Mouse (Mus musculus): ENCODE data around the gene Zbp1. TPM values are rescaled to one million over a fixed set of nuclear protein-coding genes. Genes with fewer than 3 reads are reported as not detected.

Zbp1 gene
- polyA plus RNA-seq, 1 experiment = 7.8 TPM

- peaks cover 41% of the 10 kb centered on the region for H3K4me1 ChIP-seq (ENCODE audit: control insufficient read depth, insufficient read depth, low read length)
- WGBS = 39% methylated on average over 2 of the region's 2 CpGs
- no peaks in the 10 kb centered on the region for H3K27me3 ChIP-seq (replicated peaks; ENCODE audit: control insufficient read depth, insufficient read depth, low read length)
- DNase-seq = peak; percentile 25
- H3K4me3 ChIP-seq (ENCODE audit: insufficient read depth, low read depth, low read length) = no peak overlapping the region
- peak overlapping the region; percentile 78 for H3K27ac ChIP-seq (ENCODE audit: insufficient read depth, low read depth, low read length)
- H3K36me3 ChIP-seq (ENCODE audit: control insufficient read depth, insufficient read depth, low read length) = no peaks in the 10 kb centered on the region
- TF ChIP-seq CTCF (conservative IDR thresholded peaks at IDR 0.05; ENCODE audit: insufficient read depth, insufficient read length, low read depth, low read length) (no peak), POLR2A (IDR thresholded peaks at IDR 0.05; ENCODE audit: low read depth, low read length) (no peak)
Observed at GRCm38 (mm10) chr2:173173008-173173407, 45.7 kb downstream of the Zbp1 start.

GRCm38 (mm10) chr2:173172386-173172785 is 46.3 kb downstream of the Zbp1 start:
- 84% methylated on average over 1 of the region's 1 CpGs for WGBS
- Histone ChIP-seq H3K27me3 (replicated peaks; ENCODE audit: control insufficient read depth, insufficient read depth, low read length) (no peaks in the 10 kb centered on the region), H3K4me3 (ENCODE audit: insufficient read depth, low read depth, low read length) (no peak overlapping the region), H3K27ac (ENCODE audit: insufficient read depth, low read depth, low read length) (no peak overlapping the region), H3K36me3 (ENCODE audit: control insufficient read depth, insufficient read depth, low read length) (no peaks in the 10 kb centered on the region), H3K4me1 (ENCODE audit: control insufficient read depth, insufficient read depth, low read length) (peaks cover 37% of the 10 kb centered on the region)
- no peak for DNase-seq
- TF ChIP-seq CTCF (conservative IDR thresholded peaks at IDR 0.05; ENCODE audit: insufficient read depth, insufficient read length, low read depth, low read length) (no peak), POLR2A (IDR thresholded peaks at IDR 0.05; ENCODE audit: low read depth, low read length) (no peak)

GRCm38 (mm10) chr2:173171956-173172355 is 46.8 kb downstream of the Zbp1 start:
- WGBS = 44% methylated on average over 5 of the region's 5 CpGs
- Histone ChIP-seq H3K27me3 (replicated peaks; ENCODE audit: control insufficient read depth, insufficient read depth, low read length) (no peaks in the 10 kb centered on the region), H3K4me3 (ENCODE audit: insufficient read depth, low read depth, low read length) (no peak overlapping the region), H3K4me1 (ENCODE audit: control insufficient read depth, insufficient read depth, low read length) (peaks cover 36% of the 10 kb centered on the region), H3K27ac (ENCODE audit: insufficient read depth, low read depth, low read length) (peak overlapping the region; percentile 34; the same call in 1 of the 2 replicates), H3K36me3 (ENCODE audit: control insufficient read depth, insufficient read depth, low read length) (no peaks in the 10 kb centered on the region)
- DNase-seq = peak; percentile 28
- TF ChIP-seq POLR2A (IDR thresholded peaks at IDR 0.05; ENCODE audit: low read depth, low read length) = no peak
- no peak for TF ChIP-seq CTCF (conservative IDR thresholded peaks at IDR 0.05; ENCODE audit: insufficient read depth, insufficient read length, low read depth, low read length)

- no peak for TF ChIP-seq CTCF (conservative IDR thresholded peaks at IDR 0.05; ENCODE audit: insufficient read depth, insufficient read length, low read depth, low read length)
- Histone ChIP-seq H3K36me3 (ENCODE audit: control insufficient read depth, insufficient read depth, low read length) (no peaks in the 10 kb centered on the region), H3K27ac (ENCODE audit: insufficient read depth, low read depth, low read length) (peak overlapping the region; percentile 34; the same call in 1 of the 2 replicates), H3K27me3 (replicated peaks; ENCODE audit: control insufficient read depth, insufficient read depth, low read length) (no peaks in the 10 kb centered on the region), H3K4me1 (ENCODE audit: control insufficient read depth, insufficient read depth, low read length) (peaks cover 36% of the 10 kb centered on the region), H3K4me3 (ENCODE audit: insufficient read depth, low read depth, low read length) (no peak overlapping the region)
- DNase-seq = peak; percentile 90
- WGBS = 2% methylated on average over 30 of the region's 30 CpGs
Observed at GRCm38 (mm10) chr2:173171470-173171869, 47.3 kb downstream of the Zbp1 start.

- H3K4me3 ChIP-seq (ENCODE audit: insufficient read depth, low read depth, low read length) = no peak overlapping the region
- H3K4me1 ChIP-seq (ENCODE audit: control insufficient read depth, insufficient read depth, low read length) = peaks cover 36% of the 10 kb centered on the region
- 58% methylated on average over 2 of the region's 2 CpGs for WGBS
- DNase-seq = peak; percentile 33
- no peaks in the 10 kb centered on the region for H3K36me3 ChIP-seq (ENCODE audit: control insufficient read depth, insufficient read depth, low read length)
- peak overlapping the region; percentile 39; the same call in 1 of the 2 replicates for H3K27ac ChIP-seq (ENCODE audit: insufficient read depth, low read depth, low read length)
- peak; percentile 48 for TF ChIP-seq CTCF (conservative IDR thresholded peaks at IDR 0.05; ENCODE audit: insufficient read depth, insufficient read length, low read depth, low read length)
- TF ChIP-seq POLR2A (IDR thresholded peaks at IDR 0.05; ENCODE audit: low read depth, low read length) = no peak
- no peaks in the 10 kb centered on the region for H3K27me3 ChIP-seq (replicated peaks; ENCODE audit: control insufficient read depth, insufficient read depth, low read length)
Observed at GRCm38 (mm10) chr2:173170715-173171114, 48.0 kb downstream of the Zbp1 start.

GRCm38 (mm10) chr2:173170081-173170480 is 48.6 kb downstream of the Zbp1 start:
- Histone ChIP-seq H3K27me3 (replicated peaks; ENCODE audit: control insufficient read depth, insufficient read depth, low read length) (no peaks in the 10 kb centered on the region), H3K4me1 (ENCODE audit: control insufficient read depth, insufficient read depth, low read length) (peaks cover 36% of the 10 kb centered on the region)
- peak; percentile 94 for DNase-seq

GRCm38 (mm10) chr2:173168411-173168851 is 50.3 kb downstream of the Zbp1 start:
- Histone ChIP-seq H3K27ac (ENCODE audit: insufficient read depth, low read depth, low read length) (no peak overlapping the region), H3K4me1 (ENCODE audit: control insufficient read depth, insufficient read depth, low read length) (peaks cover 35% of the 10 kb centered on the region), H3K4me3 (ENCODE audit: insufficient read depth, low read depth, low read length) (no peak overlapping the region), H3K27me3 (replicated peaks; ENCODE audit: control insufficient read depth, insufficient read depth, low read length) (no peaks in the 10 kb centered on the region), H3K36me3 (ENCODE audit: control insufficient read depth, insufficient read depth, low read length) (no peaks in the 10 kb centered on the region)
- WGBS = 57% methylated on average over 5 of the region's 5 CpGs
- TF ChIP-seq POLR2A (IDR thresholded peaks at IDR 0.05; ENCODE audit: low read depth, low read length) = no peak
- DNase-seq = no peak

More at GRCm38 (mm10) chr2:173170081-173170480, 48.6 kb downstream of the Zbp1 start:
- TF ChIP-seq CTCF (conservative IDR thresholded peaks at IDR 0.05; ENCODE audit: insufficient read depth, insufficient read length, low read depth, low read length) (no peak), POLR2A (IDR thresholded peaks at IDR 0.05; ENCODE audit: low read depth, low read length) (no peak)
- WGBS = 40% methylated on average over 2 of the region's 2 CpGs
- Histone ChIP-seq H3K4me3 (ENCODE audit: insufficient read depth, low read depth, low read length) (no peak overlapping the region), H3K36me3 (ENCODE audit: control insufficient read depth, insufficient read depth, low read length) (no peaks in the 10 kb centered on the region), H3K27ac (ENCODE audit: insufficient read depth, low read depth, low read length) (peak overlapping the region; percentile 39; the same call in 1 of the 2 replicates)

Data from kidney, adult 2 months (tissue).